Mouse (Mus musculus) thymus, adult 2 months (tissue): ENCODE measurements around the gene Lmx1a. TPM values are rescaled to one million over a fixed set of nuclear protein-coding genes. Genes with fewer than 3 reads are reported as not detected.

Source experiments
- DNase-seq: peaks from one replicate; pipeline ENCODE4 v3.0.0; 2021
- H3K27ac ChIP-seq: fragments of 200-500 bp; 2 replicates; pipeline ENCODE4 v1.5.1; 2012; ENCODE audit warnings: low read length, control low read depth; ENCODE audit not compliant: control insufficient read depth, insufficient read depth
- H3K27me3 ChIP-seq: fragments of 200-500 bp; 2 replicates; pipeline ENCODE4 v1.6.1; 2012; ENCODE audit warnings: mild to moderate bottlenecking, low read length, moderate library complexity, mixed read lengths; ENCODE audit not compliant: control insufficient read depth, insufficient read depth
- H3K36me3 ChIP-seq: fragments of 200-500 bp; 2 replicates; pipeline ENCODE4 v1.6.1; 2012; ENCODE audit warnings: mild to moderate bottlenecking, low read length, moderate library complexity; ENCODE audit not compliant: control insufficient read depth, insufficient read depth
- H3K4me1 ChIP-seq: fragments of 200-500 bp; replicated peaks from 2 replicates; pipeline ENCODE4 v1.6.1; 2012; ENCODE audit warnings: low read length; ENCODE audit not compliant: control insufficient read depth, insufficient read depth
- H3K4me3 ChIP-seq: fragments of 200-500 bp; 2 replicates; pipeline ENCODE4 v1.5.1; 2012; ENCODE audit warnings: mild to moderate bottlenecking, low read length, control low read depth, moderate library complexity; ENCODE audit not compliant: control insufficient read depth, insufficient read depth
- CTCF ChIP-seq: fragments of 200-500 bp; IDR thresholded peaks from 2 replicates; pipeline ENCODE4 v1.5.1; 2012; ENCODE audit warnings: mild to moderate bottlenecking, control low read depth, low read length, moderate library complexity, borderline replicate concordance; ENCODE audit not compliant: control insufficient read depth, poor library complexity, insufficient read depth; ENCODE audit errors: extremely low read depth
- POLR2A ChIP-seq: fragments of 200-500 bp; IDR thresholded peaks from 2 replicates; pipeline ENCODE4 v1.6.1; 2012; ENCODE audit warnings: mild to moderate bottlenecking, low read length, control low read depth, moderate library complexity; ENCODE audit not compliant: control insufficient read depth, poor library complexity, insufficient read depth; ENCODE audit errors: extremely low read depth
- WGBS: fragments of 180-500 bp; shearing (Covaris S2); methylation state at CpG from one replicate; pipeline ENCODE4 v1.1.7; 2018; 5-methylcytosine and 5-hydroxymethylcytosine counted together
- polyA plus RNA-seq: library from polyadenylated mRNA; depleted of rRNA; stranded (reverse); fragments of >200 nt; gene quantifications from 2 replicates; pipeline ENCODE4 v1.2.3, GENCODE M21; 2012

Gene Lmx1a
- polyA plus RNA-seq, 1 experiment, result 0.13 TPM

DNA sequence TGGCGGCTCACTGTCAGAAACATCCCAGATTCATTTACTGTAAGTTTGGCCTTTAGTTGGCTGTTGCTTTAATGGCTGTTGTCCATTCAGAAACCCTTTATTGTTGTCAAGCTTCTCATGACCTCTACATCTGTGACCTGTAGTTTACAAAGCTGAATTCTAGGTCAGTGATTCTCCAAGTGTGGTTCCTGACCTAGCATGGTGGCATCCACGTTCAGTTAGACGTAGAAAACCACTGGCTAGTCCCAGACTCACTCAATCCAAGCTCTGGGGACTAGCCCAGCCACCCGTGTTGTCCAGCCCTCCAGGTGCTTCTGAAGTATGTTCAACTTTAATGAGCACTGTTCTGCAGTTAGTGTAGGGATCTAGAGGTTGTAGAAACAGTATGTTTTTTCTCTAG lies 126.1 kb downstream of the Lmx1a start:
- 81% methylated on average over 4 of the region's 4 CpGs for WGBS
- H3K36me3 ChIP-seq, result no peaks in the 10 kb centered on the region
- no peaks in the 10 kb centered on the region for H3K4me1 ChIP-seq
- H3K27me3 ChIP-seq, result no peaks in the 10 kb centered on the region
- no peak overlapping the region for H3K27ac ChIP-seq
- no peak overlapping the region for H3K4me3 ChIP-seq
- no peak for DNase-seq
- TF ChIP-seq POLR2A (no peak), CTCF (no peak)

DNA sequence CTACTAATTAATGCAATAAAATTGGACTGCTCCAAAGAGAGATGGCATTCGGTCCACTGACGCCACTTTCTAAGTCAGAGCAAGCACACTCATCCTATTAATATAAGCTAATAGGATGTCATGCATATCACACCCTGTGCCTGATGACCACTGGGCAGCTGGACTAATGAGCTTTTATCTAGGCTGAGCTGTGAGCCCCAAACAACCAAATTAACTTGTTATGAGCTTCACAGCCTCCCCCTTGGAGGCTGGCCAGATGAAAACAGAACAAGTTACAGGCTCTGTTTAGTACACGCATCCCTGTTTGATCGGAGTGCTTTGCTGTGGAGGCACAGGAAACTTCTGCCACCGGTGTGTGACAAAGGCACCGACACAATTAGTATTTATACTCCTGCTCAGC lies 128.0 kb downstream of the Lmx1a start:
- Histone ChIP-seq H3K4me1 (no peaks in the 10 kb centered on the region), H3K36me3 (no peaks in the 10 kb centered on the region), H3K27me3 (no peaks in the 10 kb centered on the region), H3K4me3 (no peak overlapping the region), H3K27ac (no peak overlapping the region)
- TF ChIP-seq CTCF (no peak), POLR2A (no peak)
- WGBS, result 60% methylated on average over 6 of the region's 6 CpGs
- no peak for DNase-seq

DNA sequence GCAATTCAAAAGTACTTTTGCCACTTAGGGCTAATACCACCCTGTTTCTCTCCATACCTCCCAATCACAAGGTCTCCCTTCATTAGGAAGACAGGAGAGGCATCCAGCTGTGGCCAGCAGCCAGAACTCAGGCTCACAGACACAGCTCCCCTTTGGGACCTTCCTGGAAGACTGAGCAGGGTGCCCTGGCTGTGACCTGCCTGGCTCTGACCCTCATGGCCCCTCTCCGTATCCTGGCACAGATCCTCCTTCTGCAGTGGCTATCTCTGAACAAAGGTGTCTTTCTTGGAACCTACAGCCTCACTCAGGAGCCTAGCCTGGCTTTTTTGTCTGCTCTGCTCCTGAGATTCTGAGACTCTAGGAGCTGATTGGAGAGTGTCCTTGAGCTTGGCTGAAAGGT lies 128.6 kb downstream of the Lmx1a start:
- 81% methylated on average over 1 of the region's 1 CpGs for WGBS
- H3K27me3 ChIP-seq, result no peaks in the 10 kb centered on the region
- no peaks in the 10 kb centered on the region for H3K4me1 ChIP-seq
- no peak for DNase-seq
- no peak overlapping the region for H3K4me3 ChIP-seq
- TF ChIP-seq CTCF, result no peak
- no peak for TF ChIP-seq POLR2A
- no peak overlapping the region for H3K27ac ChIP-seq
- no peaks in the 10 kb centered on the region for H3K36me3 ChIP-seq

DNA sequence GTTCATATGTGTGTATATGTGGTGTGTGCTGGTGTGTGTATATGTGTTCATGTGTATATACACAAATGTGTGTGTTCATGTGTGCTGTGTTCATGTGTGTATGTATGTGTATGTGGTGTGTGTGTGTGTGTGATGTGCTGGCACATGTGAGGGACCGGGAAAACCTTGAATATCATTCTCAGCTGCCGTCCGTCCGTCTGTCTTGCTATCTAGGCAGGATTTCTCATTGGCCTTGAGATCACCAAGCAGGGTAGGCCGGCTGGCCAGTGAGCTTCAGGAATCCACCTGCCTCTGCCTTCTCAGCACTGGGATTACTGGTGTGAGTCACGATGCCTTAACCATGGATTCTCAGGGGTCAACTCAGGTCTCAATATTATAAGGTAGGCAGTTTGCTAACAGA lies 131.0 kb downstream of the Lmx1a start:
- Histone ChIP-seq H3K4me1 (no peaks in the 10 kb centered on the region), H3K27me3 (no peaks in the 10 kb centered on the region), H3K27ac (no peak overlapping the region), H3K36me3 (no peaks in the 10 kb centered on the region), H3K4me3 (no peak overlapping the region)
- WGBS, result 92% methylated on average over 6 of the region's 6 CpGs
- no peak for DNase-seq
- TF ChIP-seq CTCF, result no peak
- no peak for TF ChIP-seq POLR2A

DNA sequence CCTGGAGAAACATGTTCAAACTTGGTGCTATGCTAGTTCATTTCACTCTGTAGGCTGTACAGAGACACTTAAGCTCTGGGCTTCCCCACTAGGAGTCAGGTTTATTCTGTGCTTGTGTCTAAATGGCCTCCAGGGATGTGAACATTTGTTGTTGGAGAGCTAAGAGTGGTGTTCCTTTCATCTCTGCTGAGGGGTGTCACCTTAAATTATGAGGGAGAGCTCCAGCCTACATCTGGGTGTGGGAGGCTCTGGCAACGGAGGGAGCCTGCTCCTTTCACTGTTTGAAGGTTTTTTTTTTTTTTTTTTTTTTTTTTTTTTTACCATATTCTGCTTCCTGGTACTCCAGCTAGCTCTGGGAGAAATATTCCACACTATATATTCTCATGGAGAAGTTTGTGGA lies 132.1 kb downstream of the Lmx1a start:
- H3K36me3 ChIP-seq, result no peaks in the 10 kb centered on the region
- no peaks in the 10 kb centered on the region for H3K4me1 ChIP-seq
- no peak for DNase-seq
- TF ChIP-seq CTCF (no peak), POLR2A (no peak)
- WGBS, result 58% methylated on average over 1 of the region's 1 CpGs
- no peak overlapping the region for H3K4me3 ChIP-seq
- H3K27me3 ChIP-seq, result no peaks in the 10 kb centered on the region
- H3K27ac ChIP-seq, result no peak overlapping the region

DNA sequence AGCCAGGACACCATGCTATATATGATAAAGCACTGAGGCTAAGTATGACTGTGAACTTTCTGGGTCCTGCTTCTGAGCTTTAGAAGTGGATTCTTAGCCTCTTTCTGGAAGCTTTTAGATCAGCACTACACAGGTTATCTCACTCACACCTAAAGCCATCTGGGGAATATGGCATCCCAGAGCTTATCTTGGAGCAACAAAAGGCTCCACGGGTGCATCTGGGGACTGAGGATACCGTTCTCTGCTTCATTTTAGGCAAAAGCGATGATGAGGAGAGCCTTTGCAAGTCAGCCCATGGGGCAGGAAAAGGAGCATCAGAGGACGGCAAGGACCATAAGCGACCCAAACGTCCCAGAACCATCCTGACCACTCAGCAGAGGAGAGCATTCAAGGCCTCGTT lies 141.3 kb downstream of the Lmx1a start:
- H3K36me3 ChIP-seq, result no peaks in the 10 kb centered on the region
- WGBS, result 84% methylated on average over 7 of the region's 7 CpGs
- TF ChIP-seq CTCF, result no peak
- no peak for TF ChIP-seq POLR2A
- no peak overlapping the region for H3K4me3 ChIP-seq
- H3K4me1 ChIP-seq, result no peaks in the 10 kb centered on the region
- no peak for DNase-seq
- H3K27ac ChIP-seq, result no peak overlapping the region
- H3K27me3 ChIP-seq, result no peaks in the 10 kb centered on the region

DNA sequence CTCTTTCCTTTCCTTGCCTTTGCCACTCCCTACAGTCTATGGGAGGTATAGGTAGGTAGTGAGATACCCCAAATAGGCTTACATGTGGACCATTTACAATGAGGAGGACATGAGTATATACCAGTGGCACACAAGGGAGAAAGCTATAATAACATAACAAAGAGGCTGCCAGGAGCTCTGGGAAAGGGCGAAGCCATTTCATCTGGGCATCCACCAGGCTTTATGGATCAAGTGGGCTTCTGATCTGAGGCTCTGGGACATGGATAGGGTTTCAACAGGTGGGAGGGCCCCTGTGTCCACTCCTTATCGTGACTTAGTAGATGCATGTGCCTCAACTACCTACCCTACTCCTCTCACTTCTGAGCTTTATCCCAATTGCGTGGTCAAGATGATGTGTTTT lies 142.6 kb downstream of the Lmx1a start:
- DNase-seq, result no peak
- Histone ChIP-seq H3K27ac (no peak overlapping the region), H3K27me3 (no peaks in the 10 kb centered on the region), H3K36me3 (no peaks in the 10 kb centered on the region), H3K4me3 (no peak overlapping the region), H3K4me1 (no peaks in the 10 kb centered on the region)
- TF ChIP-seq POLR2A (no peak), CTCF (no peak)
- WGBS, result 87% methylated on average over 3 of the region's 3 CpGs
